Comparison of ENCODE assay signal across 12 mouse cellular contexts in genomic region chr6:126752520-126752919, GRCm38 (mm10). TPM values are rescaled to one million over a fixed set of nuclear protein-coding genes. Genes with fewer than 3 reads are reported as not detected.
A peak's percentile ranks its signal among the peaks of the same experiment; 100 is the strongest.
DNase-seq lines count a peak whose midpoint lies in the region; ATAC-seq and TF ChIP-seq lines count a peak whose summit lies in the region.
"Had no signal": no experiment of that assay in that cellular context is flagged by ENCODE, and none has a peak within 500 bp of the region (broad histone marks: within the 10 kb centered on the region; RNA-seq: fewer than 3 reads in every experiment).

No protein-coding gene starts in this region.

- H3K4me2 ChIP-seq in embryonic facial prominence, embryonic 12.5 days (replicated peaks) = peak overlapping the region; percentile 28
- 0 out of 2 replicates have a peak overlapping the region, but pooled peaks have one; percentile 11 for H3K4me2 ChIP-seq in intestine, embryonic 15.5 days (replicated peaks)
- peak overlapping the region; percentile 12; the same call in 1 of the 2 replicates for H3K4me2 ChIP-seq in neural tube, embryonic 11.5 days (ENCODE audit: low read depth)

- ATAC-seq in embryonic facial prominence, embryonic 12.5 days (ENCODE audit: insufficient number of reproducible peaks, insufficient read depth, low FRiP score, low TSS enrichment) = no peak
- ATAC-seq in intestine, embryonic 15.5 days = no peak
- peak; percentile 31; the same call in 1 of the 2 replicates for ATAC-seq in neural tube, embryonic 11.5 days (ENCODE audit: insufficient read depth, low FRiP score, low TSS enrichment)

- no peaks in the 10 kb centered on the region for H3K9me3 ChIP-seq in embryonic facial prominence, embryonic 12.5 days
- no peaks in the 10 kb centered on the region for H3K9me3 ChIP-seq in intestine, embryonic 15.5 days
- H3K9me3 ChIP-seq in neural tube, embryonic 11.5 days (ENCODE audit: control insufficient read depth, low read length) = no peaks in the 10 kb centered on the region

- no peak overlapping the region for H3K4me3 ChIP-seq in embryonic facial prominence, embryonic 12.5 days
- no peak overlapping the region for H3K4me3 ChIP-seq in intestine, embryonic 15.5 days (replicated peaks)
- no peak overlapping the region for H3K4me3 ChIP-seq in neural tube, embryonic 11.5 days (ENCODE audit: low read depth, low read length)
- no peak overlapping the region for H3K4me3 ChIP-seq in left cerebral cortex, adult 2 months

- H3K36me3 ChIP-seq in embryonic facial prominence, embryonic 12.5 days = no peaks in the 10 kb centered on the region
- H3K36me3 ChIP-seq in intestine, embryonic 15.5 days = no peaks in the 10 kb centered on the region
- H3K36me3 ChIP-seq in neural tube, embryonic 11.5 days (ENCODE audit: control insufficient read depth, insufficient read depth, low read length) = no peaks in the 10 kb centered on the region

- H3K27me3 ChIP-seq in embryonic facial prominence, embryonic 12.5 days = no peaks in the 10 kb centered on the region
- H3K27me3 ChIP-seq in intestine, embryonic 15.5 days (replicated peaks) = peaks cover 3% of the 10 kb centered on the region; the same call in 1 of the 2 replicates
- no peaks in the 10 kb centered on the region for H3K27me3 ChIP-seq in neural tube, embryonic 11.5 days (ENCODE audit: control insufficient read depth, insufficient read depth, low read length)

- peak overlapping the region; percentile 73 for H3K27ac ChIP-seq in embryonic facial prominence, embryonic 12.5 days
- H3K27ac ChIP-seq in intestine, embryonic 15.5 days = no peak overlapping the region
- peak overlapping the region; percentile 70; the same call in 1 of the 2 replicates for H3K27ac ChIP-seq in neural tube, embryonic 11.5 days (ENCODE audit: low read depth, low read length)
- no peak overlapping the region for H3K27ac ChIP-seq in left cerebral cortex, adult 2 months

- peaks cover 24% of the 10 kb centered on the region for H3K4me1 ChIP-seq in embryonic facial prominence, embryonic 12.5 days
- 0 out of 2 replicates have a peak, but pooled peaks cover 5% of the 10 kb centered on the region for H3K4me1 ChIP-seq in intestine, embryonic 15.5 days (replicated peaks)
- H3K4me1 ChIP-seq in neural tube, embryonic 11.5 days (ENCODE audit: control insufficient read depth, insufficient read depth, low read length) = 0 out of 2 replicates have a peak, but pooled peaks cover 4% of the 10 kb centered on the region

- DNase-seq in kidney, postnatal 10 days = peak; percentile 35
- no peak for DNase-seq in kidney, adult 18-20 months
- DNase-seq in neural tube, embryonic 11.5 days (ENCODE audit: low spot score) = peak; percentile 41
- no peak for DNase-seq in left cerebral cortex, adult 2 months (ENCODE audit: extremely low spot score in 1 of 2, low spot score in 2 of 2)
- DNase-seq in B cell, adult 2 months = no peak
- no peak for DNase-seq in urinary bladder, postnatal 14 days (ENCODE audit: low spot score)
- DNase-seq: adrenal gland, adult 2 months; cerebellum, adult 9-10 months; heart, postnatal 14 days had no signal

- no peak for TF ChIP-seq CTCF in left cerebral cortex, adult 2 months (IDR thresholded peaks at IDR 0.05)

- intact Hi-C loops in left cerebral cortex, adult 2 months (cut with DNase I) = no loop called here

- 27% methylated on average over 12 of the region's 12 CpGs for WGBS in embryonic facial prominence, embryonic 12.5 days
- 46% methylated on average over 12 of the region's 12 CpGs for WGBS in intestine, embryonic 15.5 days
- WGBS in neural tube, embryonic 11.5 days = 39% methylated on average over 12 of the region's 12 CpGs

- H3K9ac ChIP-seq in embryonic facial prominence, embryonic 12.5 days = 0 out of 2 replicates have a peak overlapping the region, but pooled peaks have one; percentile 15
- H3K9ac ChIP-seq in intestine, embryonic 15.5 days = no peak overlapping the region
- H3K9ac ChIP-seq in neural tube, embryonic 11.5 days (ENCODE audit: low read length) = peak overlapping the region; percentile 48

RNA-seq across cellular contexts. Expression of gene Kcna6, which starts 12.0 kb away (rescaled TPM):
- 12.4 and 14.4 TPM in 2 replicates for polyA plus RNA-seq in embryonic facial prominence, embryonic 12.5 days (2016; fragmentation: Nextera tagmentation; extraction: Ambion mirVana)
- 2.6 and 2.9 TPM in 2 replicates for polyA plus RNA-seq in intestine, embryonic 15.5 days (2015; fragmentation: Nextera tagmentation; extraction: Ambion mirVana)
- polyA plus RNA-seq in neural tube, embryonic 11.5 days (2014; fragmentation: Nextera tagmentation; extraction: Ambion mirVana) = 7.7 and 10.5 TPM in 2 replicates
- total RNA-seq in left cerebral cortex, adult 2 months (2021) = 10 to 100 TPM; 56.3 to 65.4 TPM
- total RNA-seq: megakaryocyte progenitor cell, adult 5-6 weeks had no signal

Comparison
In these comparisons a context has a peak if more than half of its experiments do, and no peak if none do; other contexts are left out.
1. DNase-seq: peak in kidney, postnatal 10 days (single experiment) and neural tube, embryonic 11.5 days (single experiment); none in kidney, adult 18-20 months (single experiment), left cerebral cortex, adult 2 months (0 of 2), B cell, adult 2 months (0 of 2) and urinary bladder, postnatal 14 days (single experiment).
2. H3K27ac ChIP-seq: peak in embryonic facial prominence, embryonic 12.5 days (single experiment) and neural tube, embryonic 11.5 days (single experiment); none in intestine, embryonic 15.5 days (single experiment) and left cerebral cortex, adult 2 months (single experiment).
3. Peak in every context shown above with its lines, with median percentiles within 50 percentile points of each other: H3K4me2 ChIP-seq.